Mouse (Mus musculus): Measurements from ENCODE around the gene Pfdn4.

- TF ChIP-seq CTCF (IDR thresholded peaks at IDR 0.05; ENCODE audit: borderline replicate concordance, insufficient read depth, low read length) (no peak), POLR2A (IDR thresholded peaks at IDR 0.05; ENCODE audit: low read depth, low read length) (no peak)
Observed at GRCm38 (mm10) chr2:170482019-170482540, 14.1 kb upstream of the Pfdn4 start.

Measured in embryonic fibroblast, embryonic 13.5 days (primary cell).